Mouse (Mus musculus) limb, embryonic 12.5 days (tissue): ENCODE data around the gene Hs2st1. TPM values are rescaled to one million over a fixed set of nuclear protein-coding genes. Genes with fewer than 3 reads are reported as not detected.

Experiments used
- ATAC-seq: fragments of 200-750 bp; cut with Nextera tagmentation; 2 replicates; pipeline ENCODE4 v1.8.0; 2017; ENCODE audit warnings: low read depth, moderate TSS enrichment; ENCODE audit not compliant: insufficient number of reproducible peaks, insufficient read depth, low FRiP score, low TSS enrichment
- H3K27ac ChIP-seq: fragments of 300-500 bp; sonication (generic); 2 replicates; pipeline ENCODE4 v1.5.1; 2016; ENCODE audit warnings: mild to moderate bottlenecking, moderate library complexity
- H3K27me3 ChIP-seq: fragments of 300-500 bp; sonication (generic); 2 replicates; pipeline ENCODE4 v1.6.1; 2016; ENCODE audit warnings: mild to moderate bottlenecking, moderate library complexity
- H3K36me3 ChIP-seq: fragments of 300-500 bp; sonication (generic); 2 replicates; pipeline ENCODE4 v1.6.1; 2016; ENCODE audit warnings: mild to moderate bottlenecking, moderate library complexity
- H3K4me1 ChIP-seq: fragments of 300-500 bp; sonication (generic); replicated peaks from 2 replicates; pipeline ENCODE4 v1.6.1; 2016
- H3K4me2 ChIP-seq: fragments of 300-500 bp; sonication (generic); 2 replicates; pipeline ENCODE4 v1.6.1; 2016; ENCODE audit warnings: mild to moderate bottlenecking, moderate library complexity
- H3K4me3 ChIP-seq: fragments of 300-500 bp; sonication (generic); replicated peaks from 2 replicates; pipeline ENCODE4 v1.5.1; 2016; ENCODE audit warnings: mild to moderate bottlenecking
- H3K9ac ChIP-seq: fragments of 300-500 bp; sonication (generic); replicated peaks from 2 replicates; pipeline ENCODE4 v1.6.1; 2016; ENCODE audit warnings: mild to moderate bottlenecking, moderate library complexity
- H3K9me3 ChIP-seq: fragments of 300-500 bp; sonication (generic); 2 replicates; pipeline ENCODE4 v1.6.1; 2016; ENCODE audit warnings: mild to moderate bottlenecking, moderate library complexity
- WGBS: fragments of 180-500 bp; shearing (Covaris S2); methylation state at CpG from one replicate; pipeline ENCODE4 v1.1.7; 2016; 5-methylcytosine and 5-hydroxymethylcytosine counted together
- polyA plus RNA-seq: library from polyadenylated mRNA; unstranded; fragments of >200 nt; fragmentation: Nextera tagmentation; extraction: Ambion mirVana; gene quantifications from 2 replicates; pipeline ENCODE4 v1.2.1, GENCODE M21; 2016

Hs2st1 gene
- polyA plus RNA-seq, 1 experiment from 2014 or later = 20.8 TPM

GRCm38 (mm10) chr3:144401292-144401691 lies 168.7 kb downstream of the Hs2st1 start:
- Histone ChIP-seq H3K9ac (no peak overlapping the region), H3K4me3 (no peak overlapping the region), H3K36me3 (no peaks in the 10 kb centered on the region), H3K27ac (no peak overlapping the region), H3K4me2 (no peak overlapping the region), H3K9me3 (no peaks in the 10 kb centered on the region; the same call in 1 of the 2 replicates), H3K27me3 (peaks cover 13% of the 10 kb centered on the region), H3K4me1 (peaks cover 18% of the 10 kb centered on the region)
- 79% methylated on average over 5 of the region's 5 CpGs for WGBS
- no peak for ATAC-seq

- no peaks in the 10 kb centered on the region; the same call in 1 of the 2 replicates for H3K9me3 ChIP-seq
- H3K4me1 ChIP-seq = peaks cover 14% of the 10 kb centered on the region
- ATAC-seq = no peak
- peaks cover 13% of the 10 kb centered on the region for H3K27me3 ChIP-seq
- 51% methylated on average over 7 of the region's 7 CpGs for WGBS
- H3K36me3 ChIP-seq = no peaks in the 10 kb centered on the region
- H3K4me2 ChIP-seq = no peak overlapping the region
- no peak overlapping the region for H3K27ac ChIP-seq
- H3K9ac ChIP-seq = no peak overlapping the region
- H3K4me3 ChIP-seq = no peak overlapping the region
These were observed 169.1 kb downstream of the Hs2st1 start for GRCm38 (mm10) chr3:144400870-144401269.

GRCm38 (mm10) chr3:144400374-144400773 lies 169.6 kb downstream of the Hs2st1 start:
- 66% methylated on average over 8 of the region's 8 CpGs for WGBS
- Histone ChIP-seq H3K9me3 (no peaks in the 10 kb centered on the region; the same call in 1 of the 2 replicates), H3K27me3 (peaks cover 13% of the 10 kb centered on the region), H3K4me1 (peaks cover 10% of the 10 kb centered on the region; the same call in 1 of the 2 replicates), H3K27ac (no peak overlapping the region), H3K4me2 (no peak overlapping the region), H3K36me3 (no peaks in the 10 kb centered on the region), H3K4me3 (no peak overlapping the region), H3K9ac (no peak overlapping the region)
- ATAC-seq = no peak

DNA sequence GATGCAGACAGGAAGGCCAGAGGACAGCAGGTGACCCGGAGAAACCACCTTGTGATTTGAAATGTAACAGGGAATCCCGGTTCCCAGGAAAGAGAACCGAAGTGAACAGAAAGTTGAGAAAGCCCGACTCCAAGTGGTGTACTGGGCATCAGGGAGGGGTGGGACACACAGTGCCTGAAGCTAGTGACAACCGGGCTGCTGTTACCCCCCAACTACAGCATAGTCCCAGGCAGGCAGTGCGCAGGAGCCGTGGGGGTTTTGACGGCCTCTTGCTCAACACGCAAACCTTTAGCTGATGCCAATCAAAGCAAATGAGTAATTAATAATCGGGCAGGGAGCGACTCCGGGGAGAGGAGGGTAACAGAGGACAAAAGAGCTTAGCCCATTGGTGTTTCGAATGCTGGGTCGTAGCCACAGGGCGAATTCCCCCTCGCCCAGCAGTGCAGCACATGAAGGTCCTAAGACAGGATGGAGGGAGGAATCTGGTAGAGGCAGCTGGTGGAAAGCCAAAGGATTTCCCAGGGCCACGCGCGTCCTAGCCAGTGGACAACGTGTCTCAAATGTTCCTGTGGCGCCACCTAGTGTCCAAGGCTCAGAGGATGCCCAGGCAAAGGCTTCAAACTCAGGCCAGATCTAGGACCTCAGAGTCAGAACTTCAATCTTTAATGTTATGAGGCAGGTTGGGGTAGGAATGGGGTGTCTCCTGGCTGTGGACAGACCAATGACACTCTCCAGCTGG lies 170.5 kb downstream of the Hs2st1 start:
- ATAC-seq = peak; percentile 62
- Histone ChIP-seq H3K27me3 (peaks cover 13% of the 10 kb centered on the region), H3K36me3 (no peaks in the 10 kb centered on the region), H3K27ac (no peak overlapping the region), H3K4me1 (peaks cover 6% of the 10 kb centered on the region; the same call in 1 of the 2 replicates), H3K9ac (no peak overlapping the region), H3K4me3 (0 out of 2 replicates have a peak overlapping the region, but pooled peaks have one; percentile 6), H3K4me2 (peak overlapping the region; percentile 40), H3K9me3 (no peaks in the 10 kb centered on the region; the same call in 1 of the 2 replicates)
- 32% methylated on average over 21 of the region's 21 CpGs for WGBS

DNA sequence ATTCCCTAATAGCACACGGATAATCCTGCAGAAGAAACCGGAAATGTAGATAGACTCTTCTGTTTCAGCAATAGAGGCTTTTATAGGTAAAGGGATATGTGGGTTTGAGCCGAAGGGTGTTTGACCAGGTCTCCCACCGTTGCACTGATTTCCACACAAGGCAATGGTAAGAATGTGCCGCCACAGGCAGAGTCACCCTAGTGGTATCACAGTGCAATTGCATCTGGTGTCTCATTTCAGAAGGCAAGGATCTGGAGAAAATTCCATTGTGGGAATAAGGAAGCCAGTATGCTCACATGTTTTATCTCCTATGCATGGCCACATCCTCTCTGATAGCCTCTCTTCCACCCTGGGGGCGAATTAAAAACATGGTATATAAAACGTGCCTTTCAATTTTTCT lies 171.8 kb downstream of the Hs2st1 start:
- no peak overlapping the region for H3K27ac ChIP-seq
- H3K9me3 ChIP-seq = no peaks in the 10 kb centered on the region; the same call in 1 of the 2 replicates
- no peak overlapping the region for H3K4me3 ChIP-seq
- no peak overlapping the region for H3K9ac ChIP-seq
- H3K27me3 ChIP-seq = peaks cover 10% of the 10 kb centered on the region
- H3K4me2 ChIP-seq = no peak overlapping the region
- WGBS = 83% methylated on average over 7 of the region's 7 CpGs
- no peaks in the 10 kb centered on the region for H3K36me3 ChIP-seq
- H3K4me1 ChIP-seq = peaks cover 8% of the 10 kb centered on the region; the same call in 1 of the 2 replicates
- ATAC-seq = no peak

- Histone ChIP-seq H3K9me3 (no peaks in the 10 kb centered on the region; the same call in 1 of the 2 replicates), H3K9ac (no peak overlapping the region), H3K27ac (no peak overlapping the region), H3K36me3 (no peaks in the 10 kb centered on the region), H3K27me3 (peaks cover 5% of the 10 kb centered on the region; the same call in 1 of the 2 replicates), H3K4me2 (no peak overlapping the region), H3K4me1 (peaks cover 8% of the 10 kb centered on the region; the same call in 1 of the 2 replicates), H3K4me3 (no peak overlapping the region)
- ATAC-seq = no peak
- WGBS = 62% methylated on average over 17 of the region's 17 CpGs
These were observed 173.5 kb downstream of the Hs2st1 start for GRCm38 (mm10) chr3:144396478-144396877.

DNA sequence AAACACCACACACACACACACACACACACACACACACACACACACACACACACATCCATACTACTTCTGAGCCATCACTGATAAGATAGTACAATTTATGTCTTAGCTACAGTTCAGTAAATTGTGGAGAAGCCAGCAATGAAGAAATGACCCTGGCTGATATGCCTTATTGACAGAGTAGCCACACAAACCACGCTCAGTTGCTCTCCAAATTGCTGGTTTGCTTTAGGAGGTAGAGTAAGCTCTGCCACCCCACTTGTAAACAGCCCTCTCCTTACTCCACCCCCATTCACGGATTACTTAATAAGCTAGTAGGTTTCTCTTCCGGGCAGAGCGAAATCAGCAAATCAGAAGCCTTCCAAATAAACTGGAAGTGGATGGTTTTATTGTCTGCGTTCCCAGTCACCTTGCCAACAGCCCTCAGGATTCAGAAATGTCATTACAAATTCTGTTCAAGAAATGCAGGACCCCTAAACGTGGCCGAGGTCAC lies 175.5 kb downstream of the Hs2st1 start:
- WGBS = 65% methylated on average over 7 of the region's 7 CpGs
- Histone ChIP-seq H3K27me3 (no peaks in the 10 kb centered on the region), H3K36me3 (no peaks in the 10 kb centered on the region), H3K4me3 (no peak overlapping the region), H3K27ac (no peak overlapping the region), H3K9ac (no peak overlapping the region), H3K4me1 (peaks cover 6% of the 10 kb centered on the region; the same call in 1 of the 2 replicates), H3K4me2 (no peak overlapping the region), H3K9me3 (no peaks in the 10 kb centered on the region; the same call in 1 of the 2 replicates)
- ATAC-seq = no peak

GRCm38 (mm10) chr3:144386446-144386845 lies 183.5 kb downstream of the Hs2st1 start:
- no peak for ATAC-seq
- no peaks in the 10 kb centered on the region for H3K36me3 ChIP-seq
- H3K9me3 ChIP-seq = no peaks in the 10 kb centered on the region
- peaks cover 2% of the 10 kb centered on the region; the same call in 1 of the 2 replicates for H3K4me1 ChIP-seq
- H3K4me3 ChIP-seq = no peak overlapping the region
- no peak overlapping the region for H3K27ac ChIP-seq
- 86% methylated on average over 4 of the region's 4 CpGs for WGBS
- H3K4me2 ChIP-seq = no peak overlapping the region
- H3K9ac ChIP-seq = no peak overlapping the region
- 0 out of 2 replicates have a peak, but pooled peaks cover 8% of the 10 kb centered on the region for H3K27me3 ChIP-seq

GRCm38 (mm10) chr3:144384648-144385047 lies 185.3 kb downstream of the Hs2st1 start:
- no peak for ATAC-seq
- H3K4me3 ChIP-seq = no peak overlapping the region
- no peak overlapping the region for H3K4me2 ChIP-seq
- H3K27ac ChIP-seq = no peak overlapping the region
- H3K9ac ChIP-seq = no peak overlapping the region
- WGBS = 90% methylated on average over 10 of the region's 10 CpGs
- H3K36me3 ChIP-seq = no peaks in the 10 kb centered on the region
- H3K27me3 ChIP-seq = 0 out of 2 replicates have a peak, but pooled peaks cover 8% of the 10 kb centered on the region
- H3K4me1 ChIP-seq = peaks cover 20% of the 10 kb centered on the region
- H3K9me3 ChIP-seq = no peaks in the 10 kb centered on the region

- no peaks in the 10 kb centered on the region for H3K9me3 ChIP-seq
- peak overlapping the region; percentile 57 for H3K4me2 ChIP-seq
- H3K36me3 ChIP-seq = no peaks in the 10 kb centered on the region
- H3K4me3 ChIP-seq = peak overlapping the region; percentile 27
- H3K9ac ChIP-seq = 0 out of 2 replicates have a peak overlapping the region, but pooled peaks have one; percentile 31
- H3K27me3 ChIP-seq = 0 out of 2 replicates have a peak, but pooled peaks cover 8% of the 10 kb centered on the region
- 6% methylated on average over 15 of the region's 16 CpGs for WGBS
- no peak for ATAC-seq
- peak overlapping the region; percentile 79 for H3K27ac ChIP-seq
- H3K4me1 ChIP-seq = peaks cover 49% of the 10 kb centered on the region
These were observed 188.5 kb downstream of the Hs2st1 start for GRCm38 (mm10) chr3:144381431-144381980.

GRCm38 (mm10) chr3:144380921-144381320 lies 189.1 kb downstream of the Hs2st1 start:
- H3K4me1 ChIP-seq = peaks cover 53% of the 10 kb centered on the region
- H3K4me3 ChIP-seq = peak overlapping the region; percentile 27
- no peaks in the 10 kb centered on the region for H3K36me3 ChIP-seq
- ATAC-seq = peak; percentile 82
- 0 out of 2 replicates have a peak overlapping the region, but pooled peaks have one; percentile 31 for H3K9ac ChIP-seq
- H3K27ac ChIP-seq = peak overlapping the region; percentile 79
- H3K4me2 ChIP-seq = peak overlapping the region; percentile 57
- 0 out of 2 replicates have a peak, but pooled peaks cover 11% of the 10 kb centered on the region for H3K27me3 ChIP-seq
- WGBS = under 1% methylated on average over 18 of the region's 18 CpGs
- H3K9me3 ChIP-seq = no peaks in the 10 kb centered on the region
